Mouse (Mus musculus) MEL-GATA-1-ER (cell line): ENCODE data around the gene Taf5l.
A peak's percentile ranks its signal among the peaks of the same experiment; 100 is the strongest.
"Not testable (repeated sequence)": the region's sequence is repeated elsewhere in the genome, so short reads cannot be mapped to it uniquely, and the experiment has no call there.

ENCODE experiments used
- DNase-seq: peaks from one replicate; pipeline ENCODE4 v3.0.0-alpha.2; 2012; ENCODE audit warnings: low read depth; ENCODE audit errors: extremely low read depth

The Taf5l gene

GRCm38 (mm10) chr8:124021237-124022227 is at the start of gene Taf5l, which contains the start of gene Urb2:
Taf5l (minus strand) TSS chr8:124021397.
Urb2 (plus strand) TSS chr8:124021508.
- DNase-seq = peak; percentile 66

GRCm38 (mm10) chr8:124070363-124071324 is 49.4 kb upstream of the Taf5l start:
- DNase-seq = no peak

GRCm38 (mm10) chr8:124067059-124067750 is 46.0 kb upstream of the Taf5l start:
- DNase-seq = no peak

- no peak for DNase-seq
Measured at GRCm38 (mm10) chr8:124066325-124067058, 45.3 kb upstream of the Taf5l start.

GRCm38 (mm10) chr8:124056832-124057655 is 35.8 kb upstream of the Taf5l start:
- no peak for DNase-seq

GRCm38 (mm10) chr8:124052568-124052967 is 31.4 kb upstream of the Taf5l start:
- DNase-seq = no peak

GRCm38 (mm10) chr8:124052110-124052509 is 30.9 kb upstream of the Taf5l start:
- no peak for DNase-seq

GRCm38 (mm10) chr8:124045856-124046255 is 24.7 kb upstream of the Taf5l start:
- no peak for DNase-seq

GRCm38 (mm10) chr8:124044931-124045330 is 23.7 kb upstream of the Taf5l start:
- DNase-seq = no peak

- no peak for DNase-seq
Measured at GRCm38 (mm10) chr8:124044421-124044820, 23.2 kb upstream of the Taf5l start.

GRCm38 (mm10) chr8:124042201-124042600 is 21.0 kb upstream of the Taf5l start:
- no peak for DNase-seq

GRCm38 (mm10) chr8:124039351-124039750 is 18.2 kb upstream of the Taf5l start:
- no peak for DNase-seq

GRCm38 (mm10) chr8:124038121-124038520 is 16.9 kb upstream of the Taf5l start:
- DNase-seq = no peak

GRCm38 (mm10) chr8:124033400-124033799 is 12.2 kb upstream of the Taf5l start:
- no peak for DNase-seq

- no peak for DNase-seq
Measured at GRCm38 (mm10) chr8:124027831-124028230, 6.6 kb upstream of the Taf5l start.

GRCm38 (mm10) chr8:124026265-124026664 is 5.1 kb upstream of the Taf5l start:
- DNase-seq = not testable (repeated sequence)

- no peak for DNase-seq
Measured at GRCm38 (mm10) chr8:124020439-124021236, 559 bp downstream of the Taf5l start.

- DNase-seq = peak; percentile 63
Measured at GRCm38 (mm10) chr8:124019782-124020181, 1.4 kb downstream of the Taf5l start.

- DNase-seq = no peak
Measured at GRCm38 (mm10) chr8:124014751-124015150, 6.4 kb downstream of the Taf5l start.
